Mouse (Mus musculus) yolk sac, embryonic 10.5 days (tissue): ENCODE results near the gene Itih3.

ENCODE experiments used
- DNase-seq: peaks from one replicate; pipeline ENCODE4 v3.0.0-alpha.2; 2017; ENCODE audit warnings: low spot score

The Itih3 gene

DNA sequence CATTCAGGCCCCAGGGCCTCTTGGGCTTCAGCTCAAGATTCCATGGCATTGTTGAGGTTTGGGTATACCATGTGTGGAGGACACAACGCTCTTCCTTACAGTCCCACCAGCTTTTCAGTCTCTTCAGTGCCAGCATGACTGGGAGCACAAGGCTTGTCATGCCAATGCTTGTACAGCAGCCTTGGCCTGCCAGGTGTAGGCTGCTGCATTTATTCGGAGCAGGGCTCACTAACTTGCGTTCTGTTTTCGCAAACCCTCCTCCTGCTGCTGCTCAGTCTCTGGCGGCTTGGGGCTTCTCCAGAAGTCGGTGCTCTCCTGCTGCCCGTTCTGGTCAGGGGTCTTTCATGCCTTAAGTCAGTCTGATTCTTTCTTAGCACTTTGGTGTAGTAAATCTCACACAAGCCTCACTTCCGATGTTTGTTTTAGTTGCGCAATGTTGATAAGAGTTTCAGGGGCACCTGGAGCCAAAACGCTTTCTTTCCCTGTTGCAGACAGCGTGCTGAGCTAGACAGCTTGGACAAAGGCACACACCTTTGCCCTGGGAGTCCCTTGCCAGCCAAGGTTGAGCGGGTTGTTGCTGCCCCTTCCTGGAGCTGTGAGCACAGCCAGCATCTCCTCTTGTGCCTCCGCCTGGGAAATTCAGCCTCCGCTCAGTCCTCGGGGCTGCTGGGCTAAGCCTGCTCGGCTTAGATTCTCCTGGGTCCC lies 62.0 kb downstream of the Itih3 start:
- DNase-seq: peak; percentile 79
